20 mouse cellular contexts compared by ENCODE assay signal in genomic region chr9:74811437-74811836, GRCm38 (mm10). TPM values are rescaled to one million over a fixed set of nuclear protein-coding genes. Genes with fewer than 3 reads are reported as not detected.
DNase-seq lines count a peak whose midpoint lies in the region; ATAC-seq lines count a peak whose summit lies in the region.
"Had no signal": no experiment of that assay in that cellular context is flagged by ENCODE, and none has a peak within 500 bp of the region (broad histone marks: within the 10 kb centered on the region; RNA-seq: fewer than 3 reads in every experiment).

No protein-coding gene starts in this region.

- H3K27me3 ChIP-seq in heart, embryonic 14.5 days (ENCODE audit: control insufficient read depth, insufficient read depth, low read length) = peaks cover 13% of the 10 kb centered on the region; the same call in 1 of the 2 replicates
- H3K27me3 ChIP-seq in forebrain, embryonic 12.5 days = peaks cover 25% of the 10 kb centered on the region
- no peaks in the 10 kb centered on the region for H3K27me3 ChIP-seq in midbrain, embryonic 14.5 days (ENCODE audit: control insufficient read depth, insufficient read depth, low read length)
- H3K27me3 ChIP-seq: embryonic facial prominence, embryonic 15.5 days had no signal

- H3K9ac ChIP-seq in heart, embryonic 14.5 days (ENCODE audit: low read length) = no peak overlapping the region
- no peak overlapping the region for H3K9ac ChIP-seq in forebrain, embryonic 12.5 days
- H3K9ac ChIP-seq in midbrain, embryonic 14.5 days (replicated peaks; ENCODE audit: low read length) = no peak overlapping the region
- H3K9ac ChIP-seq: embryonic facial prominence, embryonic 15.5 days; heart, embryonic 15.5 days had no signal

- H3K27ac ChIP-seq in heart, embryonic 14.5 days (replicated peaks in 1 of 2; ENCODE audit: control insufficient read depth in 1 of 2, insufficient read depth in 1 of 2, low read depth in 2 of 2, low read length in 2 of 2) = no peak overlapping the region
- H3K27ac ChIP-seq in forebrain, embryonic 12.5 days = no peak overlapping the region
- no peak overlapping the region for H3K27ac ChIP-seq in midbrain, embryonic 14.5 days (replicated peaks; ENCODE audit: low read depth, low read length)
- H3K27ac ChIP-seq: embryonic facial prominence, embryonic 15.5 days; heart, embryonic 15.5 days had no signal

- H3K9me3 ChIP-seq in heart, embryonic 14.5 days (ENCODE audit: control insufficient read depth, low read length) = no peaks in the 10 kb centered on the region
- H3K9me3 ChIP-seq in forebrain, embryonic 12.5 days = no peaks in the 10 kb centered on the region
- H3K9me3 ChIP-seq in midbrain, embryonic 14.5 days (ENCODE audit: control insufficient read depth, low read length) = no peaks in the 10 kb centered on the region
- H3K9me3 ChIP-seq: embryonic facial prominence, embryonic 15.5 days; heart, embryonic 15.5 days had no signal

- peak; percentile 14 to 18 for DNase-seq in cerebellum, postnatal 10 days
- no peak for DNase-seq in cerebellum, adult 11-12 months
- DNase-seq in heart, adult 8-10 months (ENCODE audit: low spot score) = no peak
- peak; percentile 57 for DNase-seq in midbrain, embryonic 14.5 days
- DNase-seq in spleen, postnatal 10 days (ENCODE audit: low spot score in 2 of 2) = no peak
- no peak for DNase-seq in frontal cortex, postnatal 25 days (ENCODE audit: low spot score in 2 of 2)
- DNase-seq: gastrocnemius, postnatal 10 days; kidney, adult 2 months; kidney, postnatal 36 days; lung, postnatal 10 days; right cerebral cortex, postnatal 14 days had no signal

- peak overlapping the region; percentile 41 for H3K4me2 ChIP-seq in heart, embryonic 14.5 days (ENCODE audit: low read length)
- no peak overlapping the region for H3K4me2 ChIP-seq in forebrain, embryonic 12.5 days
- H3K4me2 ChIP-seq in midbrain, embryonic 14.5 days (ENCODE audit: low read length) = peak overlapping the region; percentile 9; the same call in 1 of the 2 replicates
- H3K4me2 ChIP-seq: embryonic facial prominence, embryonic 15.5 days had no signal

- no peaks in the 10 kb centered on the region for H3K36me3 ChIP-seq in heart, embryonic 14.5 days (ENCODE audit: control insufficient read depth, insufficient read depth, low read length)
- no peaks in the 10 kb centered on the region for H3K36me3 ChIP-seq in forebrain, embryonic 12.5 days (replicated peaks)
- no peaks in the 10 kb centered on the region for H3K36me3 ChIP-seq in midbrain, embryonic 14.5 days (ENCODE audit: control insufficient read depth, insufficient read depth, low read length)
- H3K36me3 ChIP-seq: embryonic facial prominence, embryonic 15.5 days; G1E; heart, embryonic 15.5 days had no signal

- H3K4me1 ChIP-seq in heart, embryonic 14.5 days (ENCODE audit: control insufficient read depth in 2 of 2, insufficient read depth in 2 of 2, low read length in 2 of 2) = peaks cover 4 to 9% of the 10 kb centered on the region in 2 experiments; a peak in 3 of 4 replicates
- peaks cover 12% of the 10 kb centered on the region for H3K4me1 ChIP-seq in forebrain, embryonic 12.5 days
- H3K4me1 ChIP-seq in midbrain, embryonic 14.5 days (ENCODE audit: control insufficient read depth, insufficient read depth, low read length) = peaks cover 15% of the 10 kb centered on the region
- H3K4me1 ChIP-seq: embryonic facial prominence, embryonic 15.5 days had no signal

- WGBS in heart, embryonic 14.5 days = 29% methylated on average over 8 of the region's 8 CpGs
- WGBS in forebrain, embryonic 12.5 days = 7% methylated on average over 8 of the region's 8 CpGs
- 10% methylated on average over 8 of the region's 8 CpGs for WGBS in midbrain, embryonic 14.5 days

- no peak overlapping the region for H3K4me3 ChIP-seq in heart, embryonic 14.5 days (ENCODE audit: control insufficient read depth in 1 of 2, insufficient read depth in 1 of 2, low read depth in 1 of 2, low read length in 2 of 2)
- H3K4me3 ChIP-seq in forebrain, embryonic 12.5 days (replicated peaks) = no peak overlapping the region
- H3K4me3 ChIP-seq in midbrain, embryonic 14.5 days (replicated peaks; ENCODE audit: low read depth, low read length) = no peak overlapping the region
- H3K4me3 ChIP-seq: embryonic facial prominence, embryonic 15.5 days; heart, embryonic 15.5 days had no signal

- no peak for ATAC-seq in heart, embryonic 14.5 days (ENCODE audit: insufficient number of reproducible peaks, insufficient read depth, low FRiP score, low read depth)
- ATAC-seq in forebrain, embryonic 12.5 days (ENCODE audit: low FRiP score) = peak; percentile 75; the same call in 1 of the 2 replicates
- ATAC-seq in midbrain, embryonic 14.5 days (ENCODE audit: low FRiP score, low TSS enrichment) = no peak; the same call in 1 of the 2 replicates
- ATAC-seq: CD4-positive, CD25-positive, alpha-beta regulatory T cell, adult 4 months had no signal

RNA-seq across cellular contexts. Expression of gene Onecut1, which starts 50.3 kb away (rescaled TPM):
- polyA plus RNA-seq in heart, embryonic 14.5 days (2014; fragmentation: Nextera tagmentation; extraction: Ambion mirVana) = not detected in 2 replicates
- total RNA-seq in heart, adult 8-10 months (2022) = not detected
- polyA plus RNA-seq in forebrain, embryonic 12.5 days (2016; fragmentation: Nextera tagmentation; extraction: Ambion mirVana) = 2.7 TPM in 2 replicates
- 7.6 and 9.1 TPM in 2 replicates for polyA plus RNA-seq in midbrain, embryonic 14.5 days (2014; fragmentation: Nextera tagmentation; extraction: Ambion mirVana)
- total RNA-seq: gastrocnemius, postnatal 10 days; megakaryocyte-erythroid progenitor cell, adult 5-6 weeks had no signal
- polyA plus RNA-seq: CD4-positive, CD25-positive, alpha-beta regulatory T cell, adult 4 months; G1E; heart, embryonic 15.5 days; kidney, adult 2 months; limb, embryonic 14.5 days; thymus, postnatal 0 days had no signal

Comparison
In these comparisons a context has a peak if more than half of its experiments do, and no peak if none do; other contexts are left out.
1. DNase-seq: peak in cerebellum, postnatal 10 days (2 of 2) and midbrain, embryonic 14.5 days (single experiment); none in cerebellum, adult 11-12 months (single experiment), heart, adult 8-10 months (single experiment), spleen, postnatal 10 days (0 of 2) and frontal cortex, postnatal 25 days (0 of 2).